Mouse (Mus musculus) bone marrow macrophage, adult 2 months (primary cell): ENCODE data around the gene Zswim7. TPM values are rescaled to one million over a fixed set of nuclear protein-coding genes. Genes with fewer than 3 reads are reported as not detected.
A peak's percentile ranks its signal among the peaks of the same experiment; 100 is the strongest.

Source experiments
- H3K27ac ChIP-seq: 2 replicates; pipeline ENCODE4 v1.5.1; 2012; ENCODE audit warnings: low read depth, low read length; ENCODE audit not compliant: insufficient read depth
- H3K4me1 ChIP-seq: 2 replicates; pipeline ENCODE4 v1.6.1; 2012; ENCODE audit warnings: low read length; ENCODE audit not compliant: control insufficient read depth, insufficient read depth
- H3K4me3 ChIP-seq: 2 replicates; pipeline ENCODE4 v1.5.1; 2012; ENCODE audit warnings: mild to moderate bottlenecking, low read length, moderate library complexity; ENCODE audit not compliant: insufficient read depth
- CTCF ChIP-seq: IDR thresholded peaks from 2 replicates; pipeline ENCODE4 v1.5.1; 2012; ENCODE audit warnings: low read depth, mild to moderate bottlenecking, low read length, moderate library complexity
- POLR2A ChIP-seq: IDR thresholded peaks from 2 replicates; pipeline ENCODE4 v1.6.1; 2012; ENCODE audit warnings: mild to moderate bottlenecking, low read depth, low read length, borderline replicate concordance
- polyA plus RNA-seq: library from polyadenylated mRNA; stranded (reverse); fragments of >200 nt; gene quantifications from 2 replicates; pipeline ENCODE4 v1.2.4, GENCODE M21; 2012; ENCODE audit not compliant: missing spikeins, insufficient read depth, insufficient read length

The Zswim7 gene
- 3.8 and 6.9 TPM in 2 replicates for polyA plus RNA-seq

- Histone ChIP-seq H3K4me3 (peak within 1 kb of the TSS; percentile 91), H3K4me1 (peaks cover 3% of the 10 kb centered on the region), H3K27ac (peak within 1 kb of the TSS; percentile 81)
- peak; percentile 76; the same call in 1 of the 2 replicates for TF ChIP-seq POLR2A
- TF ChIP-seq CTCF, result no peak
These were observed at the start of gene Zswim7, which contains the start of gene Ttc19 for GRCm38 (mm10) chr11:62280675-62281600. Gene Zswim7, minus strand, starts transcription at chr11:62281375. Gene Ttc19, plus strand, starts transcription at chr11:62281473.

- no peaks in the 10 kb centered on the region for H3K4me1 ChIP-seq
- H3K4me3 ChIP-seq, result no peak overlapping the region
- no peak overlapping the region for H3K27ac ChIP-seq
- no peak for TF ChIP-seq POLR2A
- TF ChIP-seq CTCF, result no peak
These were observed 42.5 kb upstream of the Zswim7 start for GRCm38 (mm10) chr11:62323659-62324058.

GRCm38 (mm10) chr11:62320097-62320496 is 38.9 kb upstream of the Zswim7 start:
- Histone ChIP-seq H3K4me3 (no peak overlapping the region), H3K27ac (no peak overlapping the region), H3K4me1 (no peaks in the 10 kb centered on the region)
- no peak for TF ChIP-seq CTCF
- TF ChIP-seq POLR2A, result no peak

- Histone ChIP-seq H3K27ac (no peak overlapping the region), H3K4me3 (no peak overlapping the region), H3K4me1 (no peaks in the 10 kb centered on the region)
- no peak for TF ChIP-seq POLR2A
- TF ChIP-seq CTCF, result no peak
These were observed 36.6 kb upstream of the Zswim7 start for GRCm38 (mm10) chr11:62317746-62318145.

GRCm38 (mm10) chr11:62314984-62315383 is 33.8 kb upstream of the Zswim7 start:
- Histone ChIP-seq H3K27ac (no peak overlapping the region), H3K4me3 (no peak overlapping the region), H3K4me1 (no peaks in the 10 kb centered on the region)
- TF ChIP-seq CTCF (no peak), POLR2A (no peak)

- Histone ChIP-seq H3K27ac (no peak overlapping the region), H3K4me1 (no peaks in the 10 kb centered on the region), H3K4me3 (no peak overlapping the region)
- TF ChIP-seq POLR2A (no peak), CTCF (no peak)
These were observed 28.1 kb upstream of the Zswim7 start for GRCm38 (mm10) chr11:62309296-62309695.

GRCm38 (mm10) chr11:62305866-62306265 is 24.7 kb upstream of the Zswim7 start:
- peaks cover 2% of the 10 kb centered on the region for H3K4me1 ChIP-seq
- TF ChIP-seq POLR2A (no peak), CTCF (no peak)
- no peak overlapping the region for H3K27ac ChIP-seq
- H3K4me3 ChIP-seq, result no peak overlapping the region

GRCm38 (mm10) chr11:62298883-62299282 is 17.7 kb upstream of the Zswim7 start:
- Histone ChIP-seq H3K4me3 (no peak overlapping the region), H3K27ac (no peak overlapping the region), H3K4me1 (peaks cover 2% of the 10 kb centered on the region)
- TF ChIP-seq POLR2A (no peak), CTCF (no peak)

GRCm38 (mm10) chr11:62294121-62294520 is 12.9 kb upstream of the Zswim7 start:
- Histone ChIP-seq H3K4me3 (no peak overlapping the region), H3K27ac (no peak overlapping the region), H3K4me1 (no peaks in the 10 kb centered on the region)
- no peak for TF ChIP-seq POLR2A
- TF ChIP-seq CTCF, result no peak

GRCm38 (mm10) chr11:62287700-62288099 is 6.5 kb upstream of the Zswim7 start:
- no peak overlapping the region for H3K27ac ChIP-seq
- no peak for TF ChIP-seq POLR2A
- no peak for TF ChIP-seq CTCF
- no peaks in the 10 kb centered on the region for H3K4me1 ChIP-seq
- no peak overlapping the region for H3K4me3 ChIP-seq
